Mouse (Mus musculus) retina, embryonic 14.5 days (tissue): Measurements from ENCODE around the gene Lrrk1.

Experiments used
- DNase-seq: peaks from one replicate; pipeline ENCODE4 v3.0.0-alpha.2; 2015; ENCODE audit warnings: low spot score

The Lrrk1 gene

DNA sequence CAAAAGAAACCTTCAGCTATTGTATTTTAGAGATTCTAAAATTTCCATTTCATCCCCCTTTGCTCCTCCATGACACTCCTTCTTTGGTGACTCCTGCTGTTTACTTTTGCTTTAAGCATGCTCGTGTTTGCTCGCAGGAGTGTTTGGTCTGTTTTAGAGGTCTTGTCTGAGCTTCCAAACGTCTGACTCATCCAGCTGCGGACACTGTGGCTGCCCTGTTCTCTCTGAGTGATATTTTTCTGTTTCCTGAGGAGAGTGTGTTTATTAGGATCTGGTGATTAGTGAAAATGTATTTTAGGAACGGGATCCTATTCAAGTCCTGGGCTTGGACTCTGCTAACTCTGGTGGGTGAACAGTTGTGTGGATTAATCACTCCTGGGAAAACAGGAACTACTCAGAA is 48.5 kb downstream of the Lrrk1 start:
- no peak for DNase-seq

GRCm38 (mm10) chr7:66336955-66337354 is 51.2 kb downstream of the Lrrk1 start:
- no peak for DNase-seq

- DNase-seq, result no peak
These were observed 54.1 kb downstream of the Lrrk1 start for GRCm38 (mm10) chr7:66333906-66334500.

DNA sequence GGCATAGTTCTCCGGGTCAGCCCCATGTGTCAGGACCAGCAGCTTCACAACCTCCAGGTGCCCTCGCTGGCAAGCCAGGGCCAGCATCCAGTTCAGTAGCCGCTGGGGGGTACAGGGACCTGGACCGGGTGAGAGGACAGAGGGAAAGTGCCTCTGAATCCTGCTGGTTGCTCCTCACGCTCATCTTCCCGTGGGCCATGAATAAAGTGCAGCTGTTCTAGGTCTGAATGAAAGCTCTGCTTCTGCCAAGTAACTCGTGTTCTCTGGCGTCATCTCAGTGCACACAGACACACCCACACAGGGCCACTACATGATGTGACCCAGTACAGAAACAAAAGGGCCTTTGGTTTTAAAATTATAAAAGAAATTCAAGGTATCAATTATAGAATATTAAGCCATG is 55.8 kb downstream of the Lrrk1 start:
- DNase-seq, result no peak

DNA sequence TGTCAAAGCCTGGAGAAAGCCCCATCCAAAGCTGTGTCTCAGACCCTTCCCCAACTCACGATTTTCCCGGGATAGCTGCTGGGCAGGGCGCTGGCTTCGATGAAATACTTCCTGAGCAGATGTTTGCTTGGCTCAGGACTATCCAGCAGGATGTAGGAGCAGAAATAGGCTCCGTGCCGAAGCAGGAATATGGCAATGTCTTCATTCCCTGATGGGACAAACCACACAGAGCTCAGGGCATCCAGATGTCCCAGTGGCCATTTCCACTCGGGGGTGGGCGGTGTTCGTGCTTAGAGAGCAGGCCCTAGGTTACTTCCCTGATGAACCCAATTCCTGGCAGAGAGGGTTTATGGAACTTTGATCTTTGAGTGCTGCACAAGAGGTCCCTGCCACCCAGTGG is 57.5 kb downstream of the Lrrk1 start:
- no peak for DNase-seq

GRCm38 (mm10) chr7:66327516-66327915 is 60.6 kb downstream of the Lrrk1 start:
- no peak for DNase-seq

DNA sequence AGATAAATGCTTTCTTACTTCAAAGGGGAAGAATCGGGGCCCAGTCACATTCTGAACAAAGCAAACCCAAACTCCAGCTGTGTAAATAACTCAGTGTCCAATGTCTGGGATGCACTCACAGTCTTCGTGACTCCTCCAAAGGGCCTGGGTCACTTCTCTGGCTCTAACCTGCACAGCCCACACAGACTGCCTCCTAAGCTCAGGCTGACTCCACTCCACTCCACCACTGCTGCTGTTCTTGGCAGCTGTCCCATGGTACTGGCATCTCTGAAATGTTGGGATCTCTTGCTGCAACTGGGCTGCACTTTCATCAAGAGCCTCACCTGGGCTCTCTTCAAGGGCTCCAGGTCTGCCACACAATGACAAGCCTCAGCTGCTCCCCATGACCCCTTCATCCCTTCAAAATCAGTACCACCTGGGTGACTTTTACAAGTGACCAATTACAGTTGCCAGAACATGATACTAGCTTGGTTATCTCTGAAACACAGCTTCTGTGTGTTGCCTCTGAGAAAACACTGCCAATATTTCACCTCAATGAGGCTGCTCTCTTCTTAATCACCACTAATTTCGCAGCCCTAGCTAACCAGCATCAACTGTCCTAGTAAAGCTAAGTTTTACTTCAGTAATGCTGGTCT is 62.6 kb downstream of the Lrrk1 start:
- no peak for DNase-seq

GRCm38 (mm10) chr7:66323252-66324015 is 64.7 kb downstream of the Lrrk1 start:
- DNase-seq, result no peak

DNA sequence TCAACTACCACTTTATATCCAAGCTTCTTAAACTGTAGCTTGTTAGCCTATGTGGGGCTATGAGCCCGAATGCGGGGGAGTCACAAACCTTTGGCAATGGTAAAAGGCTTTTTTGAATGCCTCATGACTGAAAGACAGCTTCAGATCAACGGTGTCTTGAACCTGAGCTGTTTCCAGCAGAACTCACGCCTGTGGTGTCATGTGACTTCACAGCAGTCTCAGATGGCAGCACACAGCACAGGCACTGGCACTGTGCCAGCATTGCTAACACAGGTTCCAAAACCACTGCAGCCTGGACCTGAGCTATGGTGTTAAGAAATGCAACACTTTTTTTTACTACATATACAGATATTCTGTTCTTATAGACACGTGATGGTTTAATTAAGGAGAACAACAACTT is 67.2 kb downstream of the Lrrk1 start:
- DNase-seq, result no peak

GRCm38 (mm10) chr7:66318147-66318546 is 70.0 kb downstream of the Lrrk1 start:
- DNase-seq, result no peak

DNA sequence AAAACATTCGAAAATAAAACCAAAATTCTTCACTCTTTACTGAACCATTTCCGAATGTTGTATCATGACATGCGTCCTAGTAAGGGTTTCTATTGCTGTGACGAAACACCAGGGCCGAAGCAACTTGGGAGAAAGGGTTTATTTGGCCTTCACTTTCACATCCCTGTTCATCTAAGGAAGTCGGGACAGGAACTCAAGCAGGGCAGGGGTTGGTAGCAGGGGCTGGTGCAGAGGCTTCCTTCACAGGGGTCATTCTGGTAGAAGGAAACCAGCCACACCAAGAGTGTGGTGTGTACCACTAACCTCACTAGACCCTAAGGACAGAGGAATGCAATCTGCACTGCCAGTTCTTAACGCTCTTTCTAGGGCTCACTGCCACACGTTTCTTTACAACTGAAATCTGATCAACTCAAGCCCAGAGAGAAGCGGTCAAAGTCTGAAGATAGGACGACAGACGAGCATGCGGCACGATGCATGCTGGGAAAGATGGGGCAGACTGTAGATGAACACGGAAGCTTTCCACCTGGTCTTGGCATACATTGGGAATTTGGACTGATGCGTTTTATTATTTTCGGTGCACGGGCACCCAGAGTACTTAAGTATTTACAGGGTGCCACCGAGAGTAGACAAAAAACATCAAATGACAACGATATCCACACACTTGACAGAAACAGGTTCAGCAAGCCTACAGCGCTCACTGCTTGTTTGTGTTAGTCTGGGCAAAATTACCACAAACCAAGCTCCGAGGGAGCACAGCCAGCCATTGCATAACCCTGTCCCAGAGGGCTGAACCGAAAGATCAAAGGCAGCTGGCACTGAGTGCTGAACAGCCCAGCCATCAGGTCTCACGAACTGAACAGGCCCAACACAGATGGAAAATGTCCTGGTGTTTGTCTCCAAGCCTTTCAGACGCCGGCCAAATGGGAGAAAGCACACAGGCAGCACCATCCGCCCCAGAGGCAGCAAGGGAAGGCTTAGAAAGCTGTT is 77.2 kb downstream of the Lrrk1 start:
- peak; percentile 1 for DNase-seq

GRCm38 (mm10) chr7:66309950-66310669 is 78.0 kb downstream of the Lrrk1 start:
- peak; percentile 93 for DNase-seq

DNA sequence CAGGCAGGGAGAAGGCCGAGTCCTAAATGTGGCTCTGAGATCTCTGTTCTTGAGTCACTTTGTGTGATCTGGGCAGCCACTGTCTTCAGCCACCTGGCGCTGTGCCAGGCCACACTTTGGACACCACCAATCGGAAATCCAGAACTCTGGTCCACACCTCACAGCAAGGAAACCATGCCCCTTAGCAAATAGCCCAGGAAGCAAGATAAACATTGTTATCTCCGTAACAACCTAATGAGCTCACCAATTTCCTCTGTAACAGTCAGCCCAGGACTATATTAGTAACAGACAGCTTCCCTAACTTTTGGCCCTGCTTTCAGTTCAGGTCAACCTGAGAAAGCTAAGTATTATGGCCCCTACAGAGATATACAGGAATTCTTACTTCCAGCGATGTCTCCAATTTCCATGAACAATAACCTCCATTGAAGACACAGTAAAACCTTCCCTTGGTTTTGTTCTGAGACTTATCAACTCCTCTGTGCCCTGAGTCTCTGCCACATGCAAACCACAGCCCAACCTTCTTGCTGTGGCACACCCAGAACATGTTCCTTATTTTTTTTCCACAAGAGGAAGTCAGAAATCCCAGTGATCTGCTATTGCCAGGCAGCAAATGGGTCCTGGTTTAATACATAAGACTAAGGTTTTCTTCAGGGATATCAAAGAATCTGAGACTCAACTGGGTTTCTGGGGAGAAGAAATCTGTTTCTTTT is 78.8 kb downstream of the Lrrk1 start:
- DNase-seq, result no peak

DNA sequence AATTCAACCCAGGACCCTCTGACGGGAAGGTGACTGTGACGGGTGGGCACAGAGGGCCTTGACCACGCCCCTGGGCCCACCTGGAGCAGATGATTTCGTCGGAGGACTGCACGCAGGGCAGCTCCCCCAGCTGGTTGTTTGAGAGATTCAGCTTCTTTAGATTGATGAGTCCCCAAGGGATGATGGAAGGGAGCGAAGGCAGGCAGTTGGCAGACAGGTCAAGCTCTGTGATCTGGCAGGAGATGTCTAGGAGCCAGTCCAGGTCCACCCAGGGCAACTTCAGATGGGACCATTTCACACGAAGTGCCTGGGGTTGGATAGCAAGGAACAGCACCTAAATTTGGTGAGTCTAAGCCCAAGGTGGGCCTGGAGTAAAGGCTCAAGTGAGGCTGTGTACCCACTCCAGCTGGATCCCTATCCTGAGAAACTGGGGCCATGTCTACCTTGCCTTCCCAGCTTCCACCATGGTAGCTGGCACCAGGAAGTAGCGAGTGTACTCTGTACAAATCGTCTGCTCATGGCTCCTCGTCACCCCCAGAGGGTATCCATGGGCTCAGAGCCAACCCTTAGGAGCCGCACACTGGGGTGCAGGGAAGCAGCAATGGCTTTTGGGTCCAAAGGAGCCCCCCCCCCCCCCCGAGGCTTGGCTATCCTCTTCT is 79.4 kb downstream of the Lrrk1 start:
- DNase-seq, result no peak

GRCm38 (mm10) chr7:66307791-66308190 is 80.4 kb downstream of the Lrrk1 start:
- no peak for DNase-seq

DNA sequence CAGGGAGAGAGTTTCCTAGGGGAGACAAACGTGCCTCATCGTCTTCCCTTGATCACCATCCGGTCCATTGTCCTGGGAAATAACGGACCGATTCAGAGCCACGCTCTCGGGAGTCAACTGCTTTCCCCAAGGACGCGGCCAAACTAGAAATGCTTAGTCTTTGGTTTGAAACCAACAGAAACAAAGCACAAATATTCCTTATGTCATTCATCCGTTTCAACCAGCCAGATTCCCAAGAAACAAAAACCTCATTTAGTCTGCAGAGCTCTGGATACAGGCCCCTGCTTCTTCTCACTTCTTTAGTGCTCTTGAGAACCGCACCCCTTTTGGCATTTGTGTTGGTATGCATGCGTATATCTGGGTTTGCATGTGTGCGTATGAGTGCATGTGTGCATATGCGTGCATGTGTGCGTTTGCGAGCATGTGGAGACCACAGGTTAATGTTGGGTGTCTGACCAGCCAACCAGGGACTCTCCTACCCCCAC is 82.4 kb downstream of the Lrrk1 start:
- DNase-seq, result peak; percentile 1

GRCm38 (mm10) chr7:66304993-66305713 is 83.0 kb downstream of the Lrrk1 start:
- peak; percentile 0 for DNase-seq

GRCm38 (mm10) chr7:66303922-66304660 is 84.1 kb downstream of the Lrrk1 start:
- DNase-seq, result peak; percentile 0

DNA sequence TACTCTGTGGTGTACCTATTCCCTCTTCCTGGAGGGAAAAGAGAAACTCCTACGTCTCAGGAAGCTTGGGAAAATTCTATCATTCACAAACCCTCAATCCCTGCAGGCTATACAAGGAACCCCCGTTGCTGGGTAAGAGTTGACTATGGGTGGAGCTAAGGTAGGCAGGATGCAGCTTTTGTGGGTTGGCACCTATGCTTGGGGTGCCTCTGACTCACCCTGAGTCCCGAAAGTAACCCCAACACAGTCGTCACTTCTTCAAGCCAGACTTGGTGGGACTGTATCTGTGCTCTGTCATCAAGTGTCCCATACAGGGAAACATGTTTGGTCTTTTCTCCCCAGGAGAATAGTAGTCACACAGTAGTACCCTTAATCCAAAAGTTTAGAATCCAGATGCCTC is 86.7 kb downstream of the Lrrk1 start:
- peak; percentile 1 for DNase-seq
